Mouse (Mus musculus) kidney, postnatal 25 days (tissue): ENCODE data around the gene Urgcp.

Experiments
- DNase-seq, 2 experiments: peaks; one replicate each; pipeline ENCODE4 v3.0.0; 2021; ENCODE audit warnings: mixed read lengths in 2 of 2

The Urgcp gene

DNA sequence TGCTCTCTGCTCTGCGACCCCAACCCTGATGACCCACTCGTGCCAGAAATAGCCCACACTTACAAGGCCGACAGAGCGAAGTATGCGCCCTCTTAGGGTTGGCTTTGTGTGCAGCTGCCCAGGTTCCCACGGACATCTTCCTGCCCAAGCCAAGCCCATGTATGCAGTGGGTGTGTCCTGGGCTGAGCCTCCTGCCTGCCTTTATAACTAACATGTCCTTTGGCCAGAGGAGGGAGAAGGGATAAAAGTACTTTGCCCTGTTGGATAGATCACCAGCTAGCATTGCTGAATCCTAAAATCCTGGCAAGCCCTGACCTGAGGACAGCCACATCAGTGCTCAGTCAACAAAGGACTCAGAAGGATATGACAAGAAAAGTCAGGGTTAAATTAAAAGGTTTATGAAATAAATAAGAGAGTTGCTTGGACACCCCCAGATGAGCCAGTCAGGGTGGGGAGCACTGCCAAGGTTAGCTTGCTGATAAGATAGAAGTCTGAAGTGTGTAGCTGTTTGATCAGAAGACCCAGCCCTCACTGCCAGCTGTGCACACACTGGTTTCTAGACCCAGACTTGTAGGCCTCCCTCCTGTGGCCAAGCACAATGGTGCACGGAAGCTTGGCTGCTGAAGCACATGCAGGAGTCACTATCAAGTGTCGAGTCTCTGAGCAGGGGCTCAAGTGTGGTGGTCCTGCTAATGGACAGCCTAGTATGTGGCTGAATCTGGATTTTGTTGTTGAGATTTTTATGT is 20.2 kb upstream of the Urgcp start:
- DNase-seq, result peak in 1 of 2 experiments; percentile 44

DNA sequence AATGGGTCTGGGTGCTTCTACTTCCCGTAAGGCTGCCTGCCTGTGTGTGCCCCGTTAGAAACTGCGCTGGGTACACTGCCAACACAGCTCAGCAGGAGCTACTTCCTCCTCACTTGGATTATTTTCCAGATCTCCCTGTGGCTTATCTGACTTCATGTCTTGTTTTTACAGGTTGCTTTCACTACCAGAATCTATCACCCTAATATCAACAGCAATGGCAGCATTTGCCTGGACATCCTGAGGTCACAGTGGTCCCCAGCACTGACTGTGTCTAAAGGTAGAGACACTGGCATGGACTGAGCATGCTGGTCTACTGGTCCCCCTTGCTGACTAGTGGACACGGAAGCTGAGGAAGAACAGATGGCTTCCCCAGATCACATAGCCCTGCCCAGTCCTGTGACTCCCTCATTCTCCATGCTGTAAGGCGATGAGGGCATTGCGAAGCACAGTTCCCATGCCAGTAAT is 17.9 kb upstream of the Urgcp start:
- DNase-seq, result no peak

DNA sequence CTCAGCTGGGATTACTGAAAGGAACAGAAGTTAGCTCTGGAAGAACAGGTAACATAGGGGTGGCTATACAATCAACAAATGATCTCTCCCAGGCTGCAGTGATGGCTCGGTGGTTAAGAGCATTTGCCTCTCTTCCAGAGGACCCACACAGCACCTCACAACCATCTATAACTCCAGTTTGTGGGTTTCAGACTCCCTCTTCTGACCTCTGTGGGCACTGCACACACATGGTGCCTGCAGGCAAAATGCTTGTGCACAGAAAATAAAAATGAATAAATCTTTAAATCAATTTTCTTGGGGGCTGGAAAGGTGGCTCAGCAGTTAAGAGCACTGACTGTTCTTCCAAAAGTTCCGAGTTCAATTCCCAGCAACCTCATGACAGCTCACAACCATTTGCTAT is 16.3 kb upstream of the Urgcp start:
- no peak for DNase-seq

DNA sequence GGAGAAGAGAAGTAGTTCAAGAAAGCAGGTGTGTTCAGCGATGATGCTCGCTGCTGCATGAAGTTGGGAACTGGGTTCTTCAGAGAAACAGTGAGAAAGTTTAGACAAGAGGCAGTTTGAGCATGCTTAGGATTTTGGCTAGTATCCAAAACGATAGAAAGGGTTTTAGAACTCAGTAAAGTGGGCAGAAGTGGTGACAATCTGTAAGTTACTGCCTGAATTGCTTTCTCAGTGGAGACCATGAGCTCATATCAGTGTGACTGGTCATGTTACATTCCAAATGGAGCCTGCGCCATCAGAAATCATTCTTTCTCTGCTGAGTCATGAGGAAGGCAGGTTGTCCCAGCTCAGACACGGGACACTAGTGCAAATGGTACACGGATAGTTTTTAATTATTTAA is 3.8 kb upstream of the Urgcp start:
- no peak for DNase-seq

DNA sequence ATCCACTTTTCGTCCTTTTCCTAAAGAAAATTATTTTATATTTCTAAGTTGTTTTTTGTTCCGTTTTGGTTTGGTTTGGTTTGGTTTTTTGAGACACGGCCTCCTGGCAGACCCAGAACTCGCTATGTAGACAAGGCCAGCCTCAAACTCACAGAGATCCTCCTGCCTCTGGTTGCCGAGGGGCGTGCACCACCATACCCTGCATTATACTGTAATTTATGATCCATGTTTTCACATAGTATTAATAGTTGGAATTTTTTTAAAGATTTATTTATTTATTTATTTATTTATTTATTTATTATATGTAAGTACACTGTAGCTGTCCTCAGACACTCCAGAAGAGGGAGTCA is 432 bp upstream of the Urgcp start:
- no peak for DNase-seq

DNA sequence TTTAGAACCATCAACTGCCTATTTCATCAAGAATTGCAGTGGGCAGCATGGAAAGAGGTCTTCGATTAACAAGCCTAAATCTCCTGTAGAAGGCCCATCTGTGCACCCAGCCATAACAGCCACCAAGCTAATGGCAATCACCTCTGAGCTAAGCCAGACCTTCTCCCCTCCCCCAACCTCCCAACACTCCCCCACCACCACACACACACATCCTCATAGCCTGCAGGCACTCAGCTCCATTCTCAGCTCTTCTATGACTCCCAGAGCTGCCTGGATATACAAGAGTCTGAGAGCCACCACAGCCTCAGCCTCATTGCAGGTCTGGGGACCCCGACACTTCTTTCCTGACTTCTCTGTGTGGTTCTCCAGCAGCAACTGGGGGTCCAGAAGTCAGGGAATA is 8.4 kb downstream of the Urgcp start:
- no peak for DNase-seq

DNA sequence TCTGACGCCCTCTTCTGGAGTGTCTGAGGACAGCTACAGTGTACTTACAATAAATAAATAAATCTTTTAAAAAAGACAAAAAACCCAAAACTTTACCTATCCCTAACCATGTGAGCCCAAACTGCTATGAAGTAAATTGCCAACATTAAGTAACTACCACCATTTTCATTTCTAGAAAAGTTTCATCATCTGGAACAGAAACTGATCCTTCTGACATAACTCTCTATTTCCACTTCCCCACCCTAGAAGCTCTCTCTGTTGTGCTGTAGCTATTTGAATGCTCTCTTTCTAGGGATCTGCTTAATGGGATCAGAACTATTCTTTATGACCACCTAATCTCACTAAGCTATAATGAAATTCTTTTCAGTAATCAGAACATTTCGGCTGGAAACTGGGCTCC is 17.2 kb downstream of the Urgcp start:
- DNase-seq, result no peak

DNA sequence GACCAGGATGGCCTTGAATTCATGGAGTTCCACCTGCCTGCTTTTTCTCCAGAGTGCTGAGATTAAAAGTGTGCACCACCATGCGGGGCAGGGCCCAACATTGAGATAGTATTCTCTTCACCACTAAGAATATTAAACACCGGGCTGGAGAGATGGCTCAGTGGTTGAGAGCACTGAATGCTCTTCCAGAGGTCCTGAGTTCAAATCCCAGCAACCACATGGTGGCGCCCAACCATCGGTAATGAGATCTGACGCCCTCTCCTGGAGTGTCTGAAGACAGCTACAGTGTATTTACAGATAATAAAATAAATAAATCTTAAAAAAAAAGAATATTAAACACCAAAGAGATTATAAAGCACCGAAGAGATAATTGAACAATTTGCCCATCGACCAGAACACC is 20.1 kb downstream of the Urgcp start:
- DNase-seq, result peak in 1 of 2 experiments; percentile 48

DNA sequence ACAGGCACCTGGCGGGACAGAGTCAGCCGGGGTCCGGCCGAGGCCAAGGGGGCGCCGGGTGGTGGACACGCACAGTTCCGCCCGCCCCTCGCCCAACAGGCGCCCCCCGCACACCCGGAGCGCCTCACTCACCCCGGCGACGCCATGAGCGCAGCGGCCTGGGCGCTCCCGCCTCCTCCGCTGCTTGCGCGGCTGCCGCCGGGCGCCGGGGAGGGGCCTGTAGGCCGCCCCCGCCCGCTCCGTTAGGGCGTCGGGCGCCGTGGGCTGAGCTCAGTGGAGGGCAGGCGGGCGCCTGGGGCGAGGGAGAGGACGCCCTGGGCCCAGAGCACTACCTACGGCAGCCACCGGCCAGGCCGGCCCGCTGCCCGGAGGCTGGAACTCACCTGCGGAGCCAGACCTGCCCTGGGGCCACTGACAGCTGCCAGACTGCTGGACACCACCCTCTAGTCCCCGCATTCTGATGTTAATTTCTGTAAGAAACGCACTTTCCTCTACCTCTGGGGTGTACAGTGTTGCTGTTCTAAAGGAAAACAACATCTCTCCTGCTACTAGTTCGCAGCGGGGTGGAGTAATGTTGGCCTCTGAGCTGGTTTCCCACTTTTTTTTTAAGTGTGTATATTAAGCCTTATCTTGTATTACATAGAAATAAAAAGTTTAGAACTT is 21.1 kb downstream of the Urgcp start:
- DNase-seq, result peak; percentile 82 to 93

DNA sequence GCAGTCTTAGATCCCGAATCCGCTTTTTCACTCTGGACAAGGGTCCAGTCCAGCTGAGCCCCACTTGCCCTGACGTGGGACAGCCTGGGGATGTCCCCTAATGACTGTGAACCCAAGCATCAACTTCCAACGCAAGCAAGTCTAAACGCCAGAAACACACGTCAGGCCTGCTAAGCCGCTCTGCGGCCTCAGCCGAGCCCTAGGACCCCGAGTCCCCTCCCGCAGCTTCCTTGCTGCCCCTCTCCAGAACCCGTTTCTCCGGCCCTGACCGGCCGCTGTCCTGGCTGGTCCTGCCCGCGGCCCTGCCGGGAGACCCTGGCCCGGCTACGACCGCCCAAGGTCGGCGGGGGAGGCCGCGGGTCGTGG is 21.6 kb downstream of the Urgcp start:
- no peak for DNase-seq

DNA sequence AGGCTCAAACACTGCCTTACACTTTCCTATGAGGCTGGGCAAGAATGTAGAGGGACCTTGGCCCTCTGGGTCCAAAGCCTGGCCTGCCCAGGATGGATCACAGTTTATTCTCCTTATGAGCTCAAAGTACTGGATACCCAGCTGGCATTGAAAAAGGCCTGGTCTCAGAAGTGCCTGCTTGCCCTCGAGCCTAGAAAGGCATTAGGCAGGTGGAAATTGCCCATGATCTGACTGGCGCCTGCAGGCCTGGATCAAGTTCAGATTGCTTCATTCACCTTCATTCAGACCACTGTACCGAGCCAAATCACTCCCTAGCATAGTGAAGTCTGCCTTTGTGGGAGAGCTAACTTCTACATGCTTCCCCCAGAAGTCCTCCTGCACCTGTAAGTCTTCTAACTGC is 22.3 kb downstream of the Urgcp start:
- DNase-seq, result peak; percentile 60 to 87

DNA sequence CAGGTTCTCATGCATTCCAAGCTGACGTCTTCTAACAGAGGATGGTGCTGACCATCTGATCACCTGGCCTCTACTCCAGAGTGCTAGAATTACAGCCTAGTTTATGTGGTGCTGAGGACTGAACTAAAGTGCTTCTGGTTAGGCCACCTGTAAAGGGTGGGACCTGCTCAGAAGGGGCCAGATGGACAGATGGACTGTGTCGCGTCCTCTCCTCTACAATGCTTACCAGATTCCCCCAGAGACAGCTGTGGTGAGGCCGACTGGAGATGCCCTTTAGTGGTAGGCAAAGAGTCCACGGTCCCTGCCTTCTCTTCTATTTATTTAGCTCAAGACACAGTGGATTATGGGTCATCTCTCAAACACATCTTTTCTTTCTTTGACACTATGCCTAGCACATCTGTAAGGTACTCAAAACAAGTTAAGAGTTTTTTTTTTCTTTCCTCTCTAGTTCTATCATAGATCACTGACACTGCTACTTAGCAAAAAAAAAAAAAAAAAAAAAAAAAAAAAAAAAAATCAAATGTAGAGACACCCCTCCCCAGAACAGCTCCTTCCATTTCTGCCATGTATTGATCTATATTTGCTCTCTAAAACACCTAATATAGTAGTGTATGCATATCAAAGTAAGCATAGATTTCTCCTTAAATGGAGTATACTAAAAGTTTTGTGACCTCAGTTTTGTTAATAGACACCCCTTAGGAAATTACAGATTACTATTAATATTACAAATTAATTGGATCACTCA is 23.1 kb downstream of the Urgcp start:
- DNase-seq, result no peak

DNA sequence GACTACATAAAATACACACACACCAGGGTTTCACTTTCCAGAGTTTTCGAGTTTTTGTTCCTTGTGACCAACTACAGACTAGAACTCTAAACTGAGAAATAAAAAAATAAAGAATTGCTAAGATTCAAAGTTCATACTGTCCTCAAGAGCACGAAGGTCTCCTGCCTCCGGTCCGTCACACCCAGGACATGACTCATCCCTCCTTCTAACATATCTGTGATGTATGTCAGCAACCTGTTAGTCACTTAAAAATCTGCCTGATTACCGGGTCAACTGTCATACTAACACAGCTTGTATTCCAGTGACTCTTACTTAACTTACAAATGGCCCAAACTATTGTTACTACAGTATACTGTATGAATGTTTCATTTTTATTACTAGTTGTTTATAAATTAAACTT is 25.0 kb downstream of the Urgcp start:
- no peak for DNase-seq

DNA sequence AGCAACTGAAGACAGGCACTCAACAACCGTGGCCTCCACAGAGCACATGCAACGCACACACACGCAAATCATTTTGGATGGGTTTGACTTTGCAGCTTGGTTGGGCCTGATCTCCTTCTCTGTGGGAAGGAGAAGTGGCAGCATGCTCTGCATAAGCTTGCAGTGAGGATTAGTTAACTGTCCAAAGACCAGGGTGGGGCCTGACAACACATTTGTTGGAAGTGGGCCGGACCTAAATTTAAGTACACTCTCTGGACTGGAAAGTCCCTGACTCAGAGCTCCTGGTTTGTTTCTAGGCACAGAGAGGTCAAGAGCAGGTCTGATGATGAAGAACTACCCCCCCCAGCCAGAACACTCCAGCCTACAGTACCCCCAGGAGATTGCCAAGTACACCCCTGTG is 27.9 kb downstream of the Urgcp start:
- no peak for DNase-seq

DNA sequence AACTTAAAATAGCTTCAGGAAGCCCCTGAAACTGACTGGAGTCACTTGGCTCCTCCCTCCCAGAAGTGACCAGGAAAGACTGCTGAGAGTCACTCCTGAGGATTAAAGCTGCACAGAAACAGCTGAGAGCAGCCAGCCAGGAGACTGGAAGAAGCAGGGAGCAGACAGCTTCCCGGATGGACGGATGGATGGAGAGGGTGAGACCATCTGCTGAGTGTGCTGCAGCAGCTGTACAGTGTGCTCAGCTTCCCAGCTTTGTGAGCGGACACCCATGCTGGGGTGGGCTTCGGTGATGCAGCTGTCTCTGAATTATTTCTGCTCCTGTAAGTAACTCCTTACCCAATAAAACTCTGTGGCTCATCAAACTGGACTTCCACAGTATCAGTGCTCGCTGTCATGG is 29.8 kb downstream of the Urgcp start:
- DNase-seq, result no peak

DNA sequence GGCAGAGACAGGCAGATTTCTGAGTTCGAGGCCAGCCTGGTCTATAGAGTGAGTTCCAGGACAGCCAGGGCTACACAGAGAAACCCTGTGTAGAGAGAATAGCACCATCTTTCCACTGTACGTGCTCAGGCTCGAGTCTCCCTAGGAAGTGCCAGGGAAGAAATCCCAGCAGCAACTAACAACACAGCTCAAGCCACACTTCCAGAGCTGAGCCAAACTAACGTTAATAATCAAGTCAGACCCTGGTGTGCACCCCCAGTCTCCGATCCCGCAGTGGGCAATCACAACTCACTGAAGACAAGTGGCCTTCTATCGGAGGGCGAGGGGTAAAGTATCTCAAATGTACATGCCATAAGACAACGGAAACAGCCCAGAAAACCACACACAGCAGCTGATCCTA is 32.6 kb downstream of the Urgcp start:
- DNase-seq, result no peak

DNA sequence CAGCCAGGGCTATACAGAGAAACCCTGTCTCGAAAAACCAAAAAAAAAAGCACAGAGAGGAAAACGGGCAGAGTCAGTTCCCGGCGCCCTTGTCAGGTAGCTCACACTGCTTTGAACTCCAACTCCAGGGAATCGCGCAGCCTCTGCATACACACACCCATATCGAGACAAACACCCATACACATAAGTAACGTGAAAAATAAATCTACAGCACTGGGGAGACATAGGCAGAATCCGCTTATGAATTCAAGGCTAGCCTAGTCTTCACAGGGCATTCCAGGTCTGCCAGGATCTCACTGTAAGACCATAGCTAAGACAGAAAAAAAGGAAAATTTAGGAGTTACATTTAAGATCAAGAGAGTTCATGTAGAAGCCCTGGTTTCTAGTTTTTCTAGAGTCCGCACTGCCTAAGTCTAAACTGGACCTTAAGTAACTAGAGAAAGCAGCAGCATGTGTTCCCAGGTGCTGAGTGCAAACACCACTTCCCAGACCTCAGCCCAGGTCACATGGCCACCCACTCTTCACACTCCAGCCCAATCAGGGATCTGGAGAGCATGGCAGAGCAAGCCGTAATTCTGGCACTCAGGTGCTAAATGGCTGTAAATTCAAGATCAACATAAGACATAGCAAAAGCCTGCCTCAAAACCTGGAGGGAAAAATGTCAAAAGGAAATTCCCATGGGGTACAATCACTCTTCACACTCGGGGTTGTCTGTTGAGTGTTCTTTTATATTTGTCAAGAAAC is 43.4 kb downstream of the Urgcp start:
- DNase-seq, result no peak

DNA sequence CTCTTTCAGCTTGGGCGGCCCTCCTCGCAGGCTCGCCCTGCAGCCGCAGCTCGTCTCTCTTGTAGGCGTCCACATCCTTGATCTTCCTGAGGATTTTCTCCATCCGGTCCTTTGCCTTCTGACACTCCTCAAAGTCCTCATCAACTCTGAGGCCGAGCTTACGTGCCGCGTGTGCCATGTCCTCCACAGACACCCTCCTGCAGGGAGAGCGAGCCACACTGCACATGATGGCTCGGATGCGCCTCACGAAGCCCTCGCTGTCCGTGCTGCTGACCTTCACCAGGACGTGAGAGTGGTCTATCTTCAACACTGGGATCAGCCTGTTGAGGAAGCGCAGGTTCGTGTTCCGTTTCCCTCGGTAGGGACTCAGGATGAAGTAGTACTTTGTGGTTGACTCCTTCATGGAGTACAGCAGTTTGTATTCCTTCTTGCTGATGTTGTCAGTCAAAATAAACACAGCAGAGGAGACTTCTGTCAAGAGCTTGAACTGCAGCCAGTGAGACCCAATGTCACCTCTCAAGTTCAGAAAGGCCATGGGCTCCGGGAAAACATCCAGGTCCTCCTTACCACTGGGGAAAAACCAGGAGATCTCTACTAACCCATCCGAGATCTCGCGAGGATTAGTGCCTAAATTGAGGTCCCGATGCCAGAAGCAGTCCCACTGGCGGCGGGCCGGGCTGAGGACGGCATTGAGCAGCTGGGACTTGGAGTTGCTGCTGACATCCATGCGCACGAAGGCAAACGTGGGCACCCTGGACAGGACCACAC is 45.1 kb downstream of the Urgcp start:
- peak in 1 of 2 experiments; percentile 49 for DNase-seq

DNA sequence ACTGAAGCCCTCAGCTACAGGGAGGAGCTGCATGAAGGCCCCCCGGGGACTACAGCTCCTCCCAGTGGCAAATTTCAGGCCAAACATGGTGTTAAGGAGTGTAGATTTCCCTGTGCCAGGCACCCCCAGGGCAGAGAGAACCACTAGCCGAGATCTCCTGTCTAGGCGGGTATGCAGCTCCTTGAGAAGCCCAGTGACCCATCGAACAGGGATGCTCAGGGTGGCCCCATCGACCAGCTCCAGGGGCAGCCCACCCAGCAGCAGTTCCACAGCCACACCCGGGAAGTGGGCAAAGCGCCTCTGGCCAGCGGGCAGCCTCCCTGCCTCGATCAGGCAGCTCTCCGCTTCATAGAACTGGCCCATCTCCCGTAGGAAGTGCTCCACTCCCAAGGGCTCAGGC is 45.9 kb downstream of the Urgcp start:
- no peak for DNase-seq

DNA sequence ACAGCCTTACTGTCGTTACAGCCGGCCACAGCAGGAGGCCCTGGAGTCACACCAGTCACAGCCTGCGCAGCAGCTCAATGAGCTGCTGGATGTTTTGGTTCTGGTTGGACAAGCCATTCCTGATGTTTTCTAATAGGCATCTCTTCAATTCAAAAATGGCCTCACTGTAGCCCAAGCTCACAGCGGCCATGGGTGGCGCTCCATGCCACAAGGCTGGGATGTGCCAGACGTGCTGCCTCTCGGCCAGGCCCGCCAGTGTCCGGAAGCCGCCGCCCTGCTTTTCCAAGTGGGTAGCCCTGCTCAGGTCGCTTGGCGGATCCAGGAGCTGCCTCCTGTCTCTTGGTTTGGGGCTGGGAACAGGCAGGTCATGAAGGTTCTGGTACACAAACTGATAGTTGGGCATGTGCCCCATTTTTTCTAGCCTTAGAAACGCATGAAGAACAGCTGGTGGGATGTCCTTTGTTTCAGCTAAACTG is 46.5 kb downstream of the Urgcp start, which contains the start of gene Mrps24:
Gene Mrps24, minus strand, starts transcription at position 51 of the 476 bp plus-strand sequence.
- peak in 1 of 2 experiments; percentile 59 for DNase-seq

DNA sequence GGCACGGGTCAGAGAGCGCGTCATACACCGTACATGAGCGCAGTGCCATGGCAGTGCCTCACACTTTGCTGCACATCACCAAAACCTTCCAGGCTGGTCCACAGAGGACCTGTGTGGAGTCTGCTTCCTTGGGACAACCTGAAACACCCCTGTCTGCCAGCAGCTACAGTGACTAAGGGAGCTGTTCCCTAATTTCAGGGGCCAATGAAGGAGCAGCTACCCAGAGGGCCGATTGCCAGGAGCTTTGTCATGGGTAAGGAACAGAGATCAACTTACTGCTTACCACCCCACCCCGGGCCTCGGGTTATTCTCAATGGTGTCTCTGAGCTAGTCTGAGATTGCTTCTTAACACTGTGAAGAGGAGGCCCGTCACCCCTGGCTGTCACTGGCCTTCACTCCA is 47.0 kb downstream of the Urgcp start:
- no peak for DNase-seq
